Mouse (Mus musculus): ENCODE measurements around the gene Speer4e.
A peak's percentile ranks its signal among the peaks of the same experiment; 100 is the strongest.
"Not testable (repeated sequence)": the region's sequence is repeated elsewhere in the genome, so short reads cannot be mapped to it uniquely, and the experiment has no call there.

Gene Speer4e

DNA sequence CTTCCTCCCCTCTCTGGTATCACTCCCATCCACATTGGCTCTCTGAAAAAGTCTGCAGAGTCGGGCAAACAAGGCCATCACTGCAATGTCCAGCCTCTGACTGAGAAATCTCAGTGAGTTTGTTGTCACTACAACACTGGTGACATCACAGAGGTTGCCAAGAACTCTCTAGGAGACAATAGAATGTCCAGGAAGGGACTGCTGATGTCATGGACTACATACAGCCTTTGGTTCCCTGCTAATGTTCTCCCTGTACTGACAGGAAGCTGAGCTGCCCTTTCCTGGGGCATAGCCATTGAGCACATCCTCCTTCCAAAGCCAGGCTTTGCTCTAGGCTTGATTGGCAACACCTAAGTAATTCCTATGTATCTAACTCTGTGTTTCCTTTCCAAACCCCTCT lies at the start of gene Speer4e:
TSS of gene Speer4e (minus strand) at position 101 of the 400 bp plus-strand sequence.
- not testable (repeated sequence) for DNase-seq

DNA sequence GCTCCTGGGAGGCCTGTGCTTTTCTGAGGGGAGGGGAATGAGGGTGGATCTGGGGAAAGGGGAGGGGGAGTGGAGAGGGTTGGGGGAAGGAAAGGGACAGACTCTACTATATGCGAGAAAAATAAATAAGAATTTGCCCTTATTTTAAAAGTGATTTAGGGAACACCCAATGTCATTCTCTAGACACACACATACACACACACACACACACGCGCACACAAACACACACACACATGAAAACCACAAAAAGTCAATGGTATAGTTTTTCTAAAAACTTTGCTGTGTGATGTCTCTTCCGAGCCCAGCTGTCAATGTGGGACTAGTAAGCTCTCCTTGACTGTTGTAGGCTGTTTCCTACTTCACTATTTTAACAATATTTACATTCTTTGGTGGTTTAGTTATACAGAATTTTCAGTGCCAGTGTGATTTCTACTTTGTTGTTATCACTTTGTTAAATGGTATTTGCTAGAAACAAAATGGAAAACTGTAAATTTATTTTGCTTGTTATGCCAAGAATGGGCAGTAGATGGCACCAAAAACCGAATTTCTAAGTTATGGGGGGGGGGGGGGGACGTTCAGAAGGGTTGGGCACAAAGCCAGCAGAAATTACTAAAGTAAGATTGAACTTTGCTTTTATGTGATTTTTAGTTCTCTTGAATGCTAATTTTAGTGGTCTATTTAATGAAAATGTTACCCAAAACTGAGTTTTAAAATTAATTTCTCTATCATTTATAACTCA lies 48.6 kb upstream of the Speer4e start:
- not testable (repeated sequence) for DNase-seq

DNA sequence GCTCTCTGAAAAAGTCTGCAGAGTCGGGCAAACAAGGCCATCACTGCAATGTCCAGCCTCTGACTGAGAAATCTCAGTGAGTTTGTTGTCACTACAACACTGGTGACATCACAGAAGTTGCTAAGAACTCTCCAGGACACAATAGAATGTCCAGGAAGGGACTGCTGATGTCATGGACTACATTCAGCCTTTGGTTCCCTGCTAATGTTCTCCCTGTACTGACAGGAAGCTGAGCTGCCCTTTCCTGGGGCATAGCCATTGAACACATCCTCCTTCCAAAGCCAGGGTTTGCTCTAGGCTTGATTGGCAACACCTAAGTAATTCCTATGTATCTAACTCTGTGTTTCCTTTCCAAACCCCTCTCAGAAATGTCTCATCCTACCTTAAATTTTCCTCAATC lies 40.6 kb upstream of the Speer4e start, which contains the start of gene Gm10354:
TSS of gene Gm10354 (minus strand) at position 101 of the 400 bp plus-strand sequence.
- DNase-seq = not testable (repeated sequence)

- not testable (repeated sequence) for DNase-seq
These were observed 39.1 kb upstream of the Speer4e start for GRCm38 (mm10) chr5:14977368-14977767.

DNA sequence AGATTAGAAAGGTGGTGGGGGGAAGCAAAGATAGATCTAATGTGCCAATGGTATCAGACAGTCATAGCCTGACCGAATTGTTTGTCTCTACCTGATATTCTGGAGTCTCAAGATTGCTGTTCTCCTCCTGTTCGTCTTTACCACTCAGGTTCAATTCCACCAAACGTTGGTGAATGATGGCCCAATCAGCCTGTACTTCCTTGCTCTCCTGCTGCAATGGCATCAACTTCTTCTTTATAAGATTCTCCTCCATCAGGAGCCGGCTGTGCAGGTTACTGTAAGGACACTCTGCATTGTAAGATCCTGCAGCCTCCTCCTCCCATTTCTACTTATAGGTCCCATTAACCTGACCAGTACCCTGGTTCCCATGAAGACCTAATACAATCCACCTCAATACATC lies 37.1 kb upstream of the Speer4e start:
- DNase-seq = not testable (repeated sequence)

DNA sequence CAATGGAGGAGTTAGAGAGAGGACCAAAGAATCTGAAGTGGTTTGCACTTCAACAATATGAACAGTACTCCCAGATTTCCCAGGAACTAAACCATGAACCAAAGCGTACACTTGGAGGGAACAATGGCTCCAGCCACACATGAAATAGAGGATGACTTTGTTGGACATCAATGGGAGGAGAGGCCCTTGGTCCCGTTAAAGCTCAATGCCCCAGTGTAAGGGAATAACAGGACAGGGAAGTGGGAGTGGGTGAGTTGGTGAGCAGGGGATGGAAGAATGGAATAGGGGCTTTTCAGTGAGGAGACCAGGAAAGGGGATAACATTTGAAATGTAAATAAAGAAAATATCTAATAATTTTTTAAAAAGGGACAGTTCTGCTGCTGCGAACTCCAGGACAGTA lies 34.6 kb upstream of the Speer4e start:
- not testable (repeated sequence) for DNase-seq

GRCm38 (mm10) chr5:14963821-14964220 lies 25.6 kb upstream of the Speer4e start:
- not testable (repeated sequence) for DNase-seq

DNA sequence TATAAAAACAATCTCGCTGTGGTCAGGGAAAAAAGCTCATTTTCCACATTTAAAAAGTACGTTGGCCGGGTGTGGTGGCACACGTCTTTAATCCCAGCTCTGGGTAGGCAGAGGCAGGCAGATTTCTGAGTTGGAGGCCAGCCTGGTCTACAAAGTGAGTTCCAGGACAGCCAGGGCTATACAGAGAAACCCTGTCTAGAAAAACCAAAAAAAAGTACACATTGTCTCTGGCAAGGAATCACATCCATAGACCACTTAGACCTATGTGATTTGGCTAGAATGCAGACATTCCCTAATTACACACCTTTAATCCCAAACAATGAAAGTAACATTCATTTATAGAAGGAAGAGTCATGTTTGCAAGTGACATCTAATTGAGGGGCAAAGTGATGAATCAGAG lies 23.3 kb upstream of the Speer4e start:
- DNase-seq = not testable (repeated sequence)

GRCm38 (mm10) chr5:14955928-14956706 lies 17.9 kb upstream of the Speer4e start:
- DNase-seq = not testable (repeated sequence)

- DNase-seq = not testable (repeated sequence)
These were observed 15.4 kb upstream of the Speer4e start for GRCm38 (mm10) chr5:14953587-14953986.

GRCm38 (mm10) chr5:14952749-14953148 lies 14.5 kb upstream of the Speer4e start:
- not testable (repeated sequence) for DNase-seq

DNA sequence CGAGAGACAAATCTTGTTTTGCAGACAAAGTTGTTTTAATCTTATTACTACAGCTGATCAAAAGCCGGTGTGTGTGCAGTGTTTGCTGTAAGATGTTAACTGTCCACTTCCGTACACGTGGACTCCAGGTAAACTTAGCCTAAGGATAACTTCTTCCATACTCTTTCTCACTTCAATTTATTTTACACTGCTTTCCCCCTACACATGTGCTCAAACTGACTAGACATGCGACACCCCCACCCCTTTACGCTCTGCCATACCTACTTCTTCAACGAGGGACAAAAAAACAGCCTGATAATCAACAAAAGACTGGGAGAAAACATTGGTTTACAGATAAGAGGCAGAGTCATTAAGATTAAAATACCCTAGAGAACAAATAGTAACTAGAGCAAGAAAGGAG lies 13.6 kb upstream of the Speer4e start:
- not testable (repeated sequence) for DNase-seq

- peak; percentile 18 for DNase-seq
These were observed 9.4 kb upstream of the Speer4e start for GRCm38 (mm10) chr5:14947482-14948198.

DNA sequence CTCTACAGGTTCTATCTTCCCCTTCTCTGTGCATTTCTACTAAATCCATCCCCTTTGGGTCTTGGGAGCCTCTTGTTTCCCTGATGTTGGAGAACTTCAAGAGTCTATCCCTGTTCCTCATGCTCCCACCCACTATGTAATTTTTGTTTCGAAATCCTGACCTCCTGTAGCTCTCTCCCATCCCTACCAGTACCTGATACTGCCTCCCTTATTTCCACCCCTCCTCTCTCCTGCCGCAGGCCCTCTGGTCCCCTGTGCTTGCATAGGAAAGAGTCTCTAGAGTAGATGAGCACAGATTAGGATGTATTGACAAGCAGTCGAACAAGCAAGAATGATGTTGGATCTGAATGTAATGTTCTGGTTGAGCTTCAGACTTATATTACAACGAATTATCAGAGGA lies 7.3 kb upstream of the Speer4e start:
- not testable (repeated sequence) for DNase-seq

GRCm38 (mm10) chr5:14941043-14941442 lies 2.8 kb upstream of the Speer4e start:
- DNase-seq = not testable (repeated sequence)

- not testable (repeated sequence) for DNase-seq
These were observed 4.5 kb downstream of the Speer4e start for GRCm38 (mm10) chr5:14933721-14934120.

DNA sequence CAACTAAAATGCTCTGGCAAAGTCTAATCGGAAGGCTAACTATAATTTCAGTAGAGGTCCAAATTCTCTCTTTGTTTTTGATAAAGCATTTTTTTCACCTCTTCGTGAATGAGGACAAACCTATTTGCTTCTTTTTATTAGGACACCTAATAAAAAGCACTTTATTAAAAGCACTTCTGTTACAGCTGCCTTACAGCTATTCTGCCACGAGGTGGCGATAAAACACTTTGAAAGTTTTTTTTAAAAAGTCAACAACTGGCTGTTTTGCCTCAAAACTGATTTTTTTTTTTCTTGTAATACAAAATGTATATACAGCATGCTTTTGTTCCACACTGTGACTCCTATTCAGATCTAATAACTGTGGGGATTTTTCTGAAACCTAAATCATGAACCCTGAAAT lies 11.2 kb downstream of the Speer4e start:
- DNase-seq = not testable (repeated sequence)

GRCm38 (mm10) chr5:14914799-14915198 lies 23.4 kb downstream of the Speer4e start, which contains the start of gene Gm9758:
Gene Gm9758 (minus strand): TSS chr5:14914899.
- DNase-seq = not testable (repeated sequence)

DNA sequence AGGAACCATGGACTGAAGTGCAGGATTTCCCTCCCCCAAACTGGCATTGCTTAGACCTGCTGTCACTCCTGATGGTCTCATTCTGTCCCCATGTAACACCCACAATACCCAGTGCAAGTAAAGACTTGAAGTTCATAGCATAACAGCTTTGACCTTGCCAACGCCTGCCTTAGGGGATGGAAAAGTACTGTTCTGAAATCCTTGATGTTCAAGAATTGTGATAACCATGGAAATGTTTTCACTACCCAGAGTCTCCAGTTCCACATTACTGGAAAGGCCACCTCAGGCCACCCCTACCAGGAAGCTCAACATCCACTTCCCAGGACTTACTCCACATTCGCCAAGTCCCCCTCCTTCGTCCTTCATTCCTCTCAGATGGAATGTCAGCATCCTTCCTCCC lies 23.9 kb downstream of the Speer4e start:
- not testable (repeated sequence) for DNase-seq

DNA sequence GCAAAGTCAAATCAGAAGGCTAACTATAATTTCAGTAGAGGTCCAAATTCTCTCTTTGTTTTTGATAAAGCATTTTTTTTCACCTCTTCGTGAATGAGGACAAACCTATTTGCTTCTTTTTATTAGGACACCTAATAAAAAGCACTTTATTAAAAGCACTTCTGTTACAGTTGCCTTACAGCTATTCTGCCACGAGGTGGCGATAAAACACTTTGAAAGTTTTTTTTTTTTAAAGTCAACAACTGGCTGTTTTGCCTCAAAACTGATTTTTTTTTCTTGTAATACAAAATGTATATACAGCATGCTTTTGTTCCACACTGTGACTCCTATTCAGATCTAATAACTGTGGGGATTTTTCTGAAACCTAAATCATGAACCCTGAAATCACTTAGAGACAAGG lies 34.7 kb downstream of the Speer4e start:
- DNase-seq = not testable (repeated sequence)

DNA sequence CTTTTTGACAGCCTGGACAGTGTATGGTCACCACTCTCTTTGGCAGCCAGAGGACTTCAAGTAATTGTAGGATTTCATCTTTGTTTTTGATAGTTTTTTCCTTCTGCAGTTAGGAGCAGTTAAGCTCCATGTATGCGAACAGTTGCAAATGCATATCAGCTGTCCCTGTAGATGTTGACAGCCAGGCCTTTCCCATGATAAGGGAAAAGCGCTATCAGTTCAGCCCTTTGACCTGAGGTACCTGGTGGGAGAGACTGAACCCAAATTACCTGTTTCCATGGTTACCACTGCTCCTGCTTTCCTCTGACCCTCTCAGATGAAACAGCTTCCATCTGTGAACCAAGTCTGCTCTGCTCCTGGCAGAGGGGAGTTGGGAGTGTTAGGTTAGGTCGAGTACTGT lies 46.0 kb downstream of the Speer4e start:
- DNase-seq = no peak

- DNase-seq = not testable (repeated sequence)
These were observed 52.9 kb downstream of the Speer4e start for GRCm38 (mm10) chr5:14885291-14885690.
